Mouse (Mus musculus): ENCODE data around the gene Tedc2.

DNA sequence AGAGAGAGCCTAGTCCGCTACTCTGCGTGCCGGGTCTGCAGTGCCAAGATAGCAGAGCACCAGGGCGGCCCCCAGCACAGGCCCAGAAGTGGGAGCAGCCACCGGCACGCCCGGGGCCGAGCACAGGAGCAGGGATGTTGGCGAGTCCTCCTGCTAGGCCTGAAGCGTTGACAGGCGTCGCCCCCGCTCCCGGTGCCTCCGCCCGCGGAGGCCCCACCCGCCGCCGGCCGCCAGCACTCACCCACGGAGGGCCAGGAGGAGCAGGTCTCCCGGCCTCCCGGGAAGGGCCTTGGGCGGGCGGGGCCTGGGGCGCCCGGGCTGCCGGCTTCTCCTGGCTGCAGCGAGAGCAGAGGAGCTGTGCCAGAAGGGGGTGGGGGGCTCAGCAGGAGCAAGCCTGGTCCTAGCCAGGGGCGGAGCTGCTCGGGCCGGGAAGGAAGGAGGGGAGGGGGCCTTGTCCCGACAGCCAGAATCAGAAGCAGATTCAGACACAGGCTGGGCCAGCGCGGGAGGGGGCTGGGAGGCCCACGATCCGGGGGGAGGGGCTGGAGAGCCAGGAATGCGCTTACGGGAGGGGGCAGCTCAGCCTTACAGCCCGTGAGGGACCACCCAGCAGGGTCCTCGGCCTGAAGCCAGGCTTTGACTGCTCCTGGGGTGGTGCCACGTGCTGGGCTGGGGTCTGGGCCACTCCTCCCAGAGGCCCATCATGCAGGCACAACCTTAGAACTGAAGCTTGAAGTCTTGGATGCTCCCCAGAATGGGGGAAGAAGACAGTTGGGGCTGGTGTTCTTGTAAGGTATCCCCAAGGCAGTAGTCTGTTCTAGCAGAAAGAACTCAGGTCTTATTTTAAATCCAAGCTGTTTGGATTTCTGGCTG, 11.4 kb downstream of the Tedc2 start, which contains the start of gene Ntn3:
- TF ChIP-seq CTCF (IDR thresholded peaks at IDR 0.05) (no peak), EP300 (IDR thresholded peaks at IDR 0.05) (no peak)

All from lung, postnatal 0 days (tissue).